Mouse (Mus musculus): ENCODE results near the gene Ptch1. TPM values are rescaled to one million over a fixed set of nuclear protein-coding genes. Genes with fewer than 3 reads are reported as not detected.

Gene Ptch1
- polyA plus RNA-seq, 1 experiment from 2014 or later: 2.5 TPM

DNA sequence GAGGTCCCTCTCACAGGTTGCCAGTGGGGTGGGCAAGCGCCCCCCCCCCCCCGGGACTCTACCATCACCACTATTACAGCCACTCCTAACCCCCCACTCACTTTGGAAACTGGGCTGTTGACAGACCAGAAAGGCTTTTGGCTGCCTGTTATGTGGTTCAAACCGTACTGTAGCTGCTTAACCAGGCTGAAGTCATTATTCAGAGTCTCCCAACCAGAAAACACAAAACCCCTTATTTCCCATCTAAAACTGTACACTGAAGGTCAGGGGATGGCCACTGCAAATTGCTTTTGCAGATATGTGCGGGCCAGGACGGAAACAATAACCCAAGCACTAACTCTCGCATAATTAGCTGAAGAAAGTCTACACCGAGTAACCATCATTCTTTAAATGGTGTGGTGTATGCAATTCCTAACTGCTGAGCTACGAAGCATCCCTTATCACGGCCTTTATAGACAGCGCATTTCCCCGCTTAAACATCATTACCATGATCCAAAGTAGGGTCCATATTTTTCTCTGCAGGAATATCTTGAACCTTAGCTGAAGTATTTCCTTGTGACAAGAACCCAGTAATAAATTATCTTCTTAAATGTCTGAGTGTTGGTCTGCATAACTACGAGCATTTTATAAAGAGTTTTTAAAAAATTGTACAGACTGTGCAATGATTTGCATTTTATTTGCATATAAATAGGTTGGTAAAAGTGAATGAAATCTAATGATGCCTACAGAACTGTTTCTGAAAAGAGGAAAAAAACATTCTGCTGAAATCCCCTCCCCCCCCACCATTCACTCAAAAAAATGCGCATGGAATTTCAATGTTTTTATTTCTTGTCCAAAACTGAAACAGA is 29.1 kb downstream of the Ptch1 start:
- no peak for DNase-seq
- H3K4me3 ChIP-seq (ENCODE audit: low read depth, low read length): no peak overlapping the region
- WGBS (ENCODE audit: insufficient replicate concordance): 79% methylated on average over 13 of the region's 13 CpGs
- H3K9ac ChIP-seq (replicated peaks): no peak overlapping the region
- no peak overlapping the region for H3K4me2 ChIP-seq (ENCODE audit: low read depth, low read length)
- H3K36me3 ChIP-seq (replicated peaks; ENCODE audit: insufficient read depth, low read length): peaks cover 44% of the 10 kb centered on the region
- TF ChIP-seq CTCF (IDR thresholded peaks at IDR 0.05; ENCODE audit: low read depth) (no peak), EP300 (IDR thresholded peaks at IDR 0.05; ENCODE audit: low read depth) (no peak)
- H3K27ac ChIP-seq (ENCODE audit: low read depth): 0 out of 2 replicates have a peak overlapping the region, but pooled peaks have one; percentile 19
- no peaks in the 10 kb centered on the region for H3K9me3 ChIP-seq (ENCODE audit: low read length)
- H3K27me3 ChIP-seq (ENCODE audit: insufficient read depth, low read length): no peaks in the 10 kb centered on the region
- no peak for ATAC-seq
- peaks cover 6% of the 10 kb centered on the region; the same call in 1 of the 2 replicates for H3K4me1 ChIP-seq (ENCODE audit: insufficient read depth)

DNA sequence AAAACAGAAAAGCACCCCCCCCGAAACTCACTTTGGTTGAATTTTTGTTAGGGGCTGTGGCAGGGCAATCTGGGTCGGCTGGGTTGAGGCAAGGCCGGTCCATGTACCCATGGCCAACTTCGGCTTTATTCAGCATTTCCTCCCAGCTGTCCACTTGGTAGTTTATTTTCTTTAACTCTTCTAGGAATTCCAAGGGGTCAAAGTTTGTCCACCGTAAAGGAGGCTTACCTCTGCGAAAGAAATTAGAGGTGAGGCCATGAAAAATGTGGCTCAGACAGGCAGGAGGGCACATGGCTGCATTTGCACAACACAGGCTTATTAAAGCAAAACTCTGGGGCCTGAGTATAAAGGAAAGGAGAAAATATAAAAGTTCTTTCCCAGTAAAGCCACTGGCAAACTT is 29.9 kb downstream of the Ptch1 start:
- Histone ChIP-seq H3K4me2 (ENCODE audit: low read depth, low read length) (no peak overlapping the region), H3K4me1 (ENCODE audit: insufficient read depth) (0 out of 2 replicates have a peak, but pooled peaks cover under 1% of the 10 kb centered on the region), H3K9me3 (ENCODE audit: low read length) (no peaks in the 10 kb centered on the region), H3K9ac (replicated peaks) (no peak overlapping the region), H3K4me3 (ENCODE audit: low read depth, low read length) (no peak overlapping the region), H3K36me3 (replicated peaks; ENCODE audit: insufficient read depth, low read length) (peaks cover 53% of the 10 kb centered on the region), H3K27me3 (ENCODE audit: insufficient read depth, low read length) (no peaks in the 10 kb centered on the region), H3K27ac (ENCODE audit: low read depth) (no peak overlapping the region)
- no peak for ATAC-seq
- 79% methylated on average over 6 of the region's 6 CpGs for WGBS (ENCODE audit: insufficient replicate concordance)
- no peak for TF ChIP-seq EP300 (IDR thresholded peaks at IDR 0.05; ENCODE audit: low read depth)
- no peak for TF ChIP-seq CTCF (IDR thresholded peaks at IDR 0.05; ENCODE audit: low read depth)
- no peak for DNase-seq

GRCm38 (mm10) chr13:63542796-63543384 is 30.5 kb downstream of the Ptch1 start:
- 87% methylated on average over 3 of the region's 3 CpGs for whole genome bisulfite sequencing (ENCODE audit: insufficient replicate concordance)
- Histone ChIP-seq H3K27me3 (ENCODE audit: insufficient read depth, low read length) (no peaks in the 10 kb centered on the region), H3K4me2 (ENCODE audit: low read depth, low read length) (no peak overlapping the region), H3K27ac (ENCODE audit: low read depth) (no peak overlapping the region), H3K4me3 (ENCODE audit: low read depth, low read length) (no peak overlapping the region), H3K4me1 (ENCODE audit: insufficient read depth) (no peaks in the 10 kb centered on the region), H3K36me3 (replicated peaks; ENCODE audit: insufficient read depth, low read length) (peaks cover 57% of the 10 kb centered on the region), H3K9me3 (ENCODE audit: low read length) (no peaks in the 10 kb centered on the region), H3K9ac (replicated peaks) (no peak overlapping the region)
- TF ChIP-seq CTCF (IDR thresholded peaks at IDR 0.05; ENCODE audit: low read depth) (no peak), EP300 (IDR thresholded peaks at IDR 0.05; ENCODE audit: low read depth) (no peak)
- DNase-seq: no peak
- ATAC-seq: no peak

GRCm38 (mm10) chr13:63541510-63541909 is 31.9 kb downstream of the Ptch1 start:
- no peaks in the 10 kb centered on the region for H3K27me3 ChIP-seq (ENCODE audit: insufficient read depth, low read length)
- H3K27ac ChIP-seq (ENCODE audit: low read depth): no peak overlapping the region
- ATAC-seq (no peak), DNase-seq (no peak)
- H3K36me3 ChIP-seq (replicated peaks; ENCODE audit: insufficient read depth, low read length): peaks cover 61% of the 10 kb centered on the region
- H3K4me3 ChIP-seq (ENCODE audit: low read depth, low read length): no peak overlapping the region
- H3K4me1 ChIP-seq (ENCODE audit: insufficient read depth): no peaks in the 10 kb centered on the region
- H3K4me2 ChIP-seq (ENCODE audit: low read depth, low read length): no peak overlapping the region
- H3K9ac ChIP-seq (replicated peaks): no peak overlapping the region
- TF ChIP-seq EP300 (IDR thresholded peaks at IDR 0.05; ENCODE audit: low read depth): no peak
- TF ChIP-seq CTCF (IDR thresholded peaks at IDR 0.05; ENCODE audit: low read depth): no peak
- no peaks in the 10 kb centered on the region for H3K9me3 ChIP-seq (ENCODE audit: low read length)

DNA sequence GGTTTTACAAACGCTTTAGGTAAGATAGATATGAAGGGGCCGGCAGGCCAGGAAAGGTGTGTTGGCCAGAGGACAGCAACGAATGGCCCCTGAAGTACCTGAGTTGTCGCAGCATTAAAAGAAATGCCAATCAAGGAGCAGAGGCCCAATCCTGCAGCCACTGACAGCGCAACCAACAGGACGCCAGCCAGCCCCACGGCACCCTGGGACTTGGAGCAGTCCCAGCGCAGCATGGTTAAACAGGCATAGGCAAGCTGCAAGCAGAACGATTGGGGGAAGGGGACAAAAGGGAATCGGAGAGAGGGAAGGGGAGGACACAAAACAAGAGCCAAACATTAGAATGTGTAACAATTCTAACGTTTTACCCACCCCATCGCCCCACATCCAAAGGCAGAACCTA is 32.8 kb downstream of the Ptch1 start:
- TF ChIP-seq EP300 (IDR thresholded peaks at IDR 0.05; ENCODE audit: low read depth) (no peak), CTCF (IDR thresholded peaks at IDR 0.05; ENCODE audit: low read depth) (no peak)
- no peak overlapping the region for H3K4me2 ChIP-seq (ENCODE audit: low read depth, low read length)
- 87% methylated on average over 12 of the region's 12 CpGs for WGBS (ENCODE audit: insufficient replicate concordance)
- no peak for ATAC-seq
- H3K27ac ChIP-seq (ENCODE audit: low read depth): no peak overlapping the region
- no peak overlapping the region for H3K4me3 ChIP-seq (ENCODE audit: low read depth, low read length)
- no peak overlapping the region for H3K9ac ChIP-seq (replicated peaks)
- no peaks in the 10 kb centered on the region for H3K4me1 ChIP-seq (ENCODE audit: insufficient read depth)
- DNase-seq: no peak
- no peaks in the 10 kb centered on the region for H3K9me3 ChIP-seq (ENCODE audit: low read length)
- no peaks in the 10 kb centered on the region for H3K27me3 ChIP-seq (ENCODE audit: insufficient read depth, low read length)
- peaks cover 66% of the 10 kb centered on the region for H3K36me3 ChIP-seq (replicated peaks; ENCODE audit: insufficient read depth, low read length)

DNA sequence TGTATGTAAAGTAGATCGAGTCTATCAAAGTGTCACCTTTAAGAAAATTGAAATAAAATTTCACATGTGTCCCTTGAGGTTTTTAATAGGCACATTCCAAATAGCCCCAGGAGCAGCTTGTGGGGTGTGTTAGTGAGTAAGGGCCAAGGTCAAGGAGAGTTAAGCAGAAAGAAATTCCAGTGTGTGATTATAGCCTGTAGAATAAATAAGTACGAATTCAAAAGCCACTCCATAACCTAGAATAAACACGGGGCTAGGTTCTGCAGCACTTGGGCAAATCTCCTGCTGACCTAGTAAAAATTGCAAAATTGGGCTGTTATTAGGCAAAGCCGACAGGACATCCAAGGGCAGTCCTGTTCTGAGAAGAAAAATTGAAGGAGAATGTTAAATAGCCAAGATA is 38.4 kb downstream of the Ptch1 start:
- ATAC-seq: no peak
- Histone ChIP-seq H3K4me1 (ENCODE audit: insufficient read depth) (no peaks in the 10 kb centered on the region), H3K36me3 (replicated peaks; ENCODE audit: insufficient read depth, low read length) (peaks cover 78% of the 10 kb centered on the region), H3K9ac (replicated peaks) (no peak overlapping the region), H3K4me3 (ENCODE audit: low read depth, low read length) (no peak overlapping the region), H3K4me2 (ENCODE audit: low read depth, low read length) (no peak overlapping the region), H3K9me3 (ENCODE audit: low read length) (no peaks in the 10 kb centered on the region), H3K27me3 (ENCODE audit: insufficient read depth, low read length) (no peaks in the 10 kb centered on the region), H3K27ac (ENCODE audit: low read depth) (no peak overlapping the region)
- TF ChIP-seq CTCF (IDR thresholded peaks at IDR 0.05; ENCODE audit: low read depth): no peak
- TF ChIP-seq EP300 (IDR thresholded peaks at IDR 0.05; ENCODE audit: low read depth): no peak
- no peak for DNase-seq
- WGBS (ENCODE audit: insufficient replicate concordance): 82% methylated on average over 4 of the region's 4 CpGs

Measured in liver, postnatal 0 days (tissue).